Mouse (Mus musculus): ENCODE results near the gene Zmiz1. TPM values are rescaled to one million over a fixed set of nuclear protein-coding genes. Genes with fewer than 3 reads are reported as not detected.

The Zmiz1 gene
- polyA plus RNA-seq, 1 experiment from 2014 or later, result 77.3 TPM

- no peaks in the 10 kb centered on the region for H3K36me3 ChIP-seq (replicated peaks)
- H3K4me2 ChIP-seq, result no peak overlapping the region
- no peaks in the 10 kb centered on the region for H3K27me3 ChIP-seq (replicated peaks)
- H3K4me1 ChIP-seq, result 0 out of 2 replicates have a peak, but pooled peaks cover 5% of the 10 kb centered on the region
- 50% methylated on average over 3 of the region's 3 CpGs for WGBS
- no peak for ATAC-seq (replicated peaks)
- no peak overlapping the region for H3K27ac ChIP-seq
- no peak overlapping the region for H3K9ac ChIP-seq
- no peaks in the 10 kb centered on the region for H3K9me3 ChIP-seq
- H3K4me3 ChIP-seq, result no peak overlapping the region
Measured at GRCm38 (mm10) chr14:25440777-25441176, 18.2 kb upstream of the Zmiz1 start.

- no peak overlapping the region for H3K9ac ChIP-seq
- whole genome bisulfite sequencing, result 81% methylated on average over 5 of the region's 5 CpGs
- no peak overlapping the region for H3K4me2 ChIP-seq
- 0 out of 2 replicates have a peak, but pooled peaks cover 5% of the 10 kb centered on the region for H3K4me1 ChIP-seq
- no peaks in the 10 kb centered on the region for H3K36me3 ChIP-seq (replicated peaks)
- no peaks in the 10 kb centered on the region for H3K27me3 ChIP-seq (replicated peaks)
- no peak overlapping the region for H3K4me3 ChIP-seq
- H3K9me3 ChIP-seq, result no peaks in the 10 kb centered on the region
- no peak for ATAC-seq (replicated peaks)
- H3K27ac ChIP-seq, result no peak overlapping the region
Measured at GRCm38 (mm10) chr14:25441469-25441868, 17.5 kb upstream of the Zmiz1 start.

GRCm38 (mm10) chr14:25442676-25443075 is 16.3 kb upstream of the Zmiz1 start:
- Histone ChIP-seq H3K9ac (no peak overlapping the region), H3K4me2 (no peak overlapping the region), H3K9me3 (no peaks in the 10 kb centered on the region), H3K27me3 (replicated peaks) (no peaks in the 10 kb centered on the region), H3K4me1 (0 out of 2 replicates have a peak, but pooled peaks cover 5% of the 10 kb centered on the region), H3K4me3 (no peak overlapping the region), H3K27ac (no peak overlapping the region), H3K36me3 (replicated peaks) (no peaks in the 10 kb centered on the region)
- 24% methylated on average over 2 of the region's 2 CpGs for WGBS
- ATAC-seq (replicated peaks), result no peak

GRCm38 (mm10) chr14:25447136-25447775 is 11.7 kb upstream of the Zmiz1 start:
- 90% methylated on average over 6 of the region's 6 CpGs for WGBS
- Histone ChIP-seq H3K4me2 (no peak overlapping the region), H3K27me3 (replicated peaks) (no peaks in the 10 kb centered on the region), H3K4me1 (0 out of 2 replicates have a peak, but pooled peaks cover 5% of the 10 kb centered on the region), H3K9me3 (no peaks in the 10 kb centered on the region), H3K9ac (no peak overlapping the region), H3K27ac (no peak overlapping the region), H3K4me3 (no peak overlapping the region), H3K36me3 (replicated peaks) (no peaks in the 10 kb centered on the region)
- no peak for ATAC-seq (replicated peaks)

DNA sequence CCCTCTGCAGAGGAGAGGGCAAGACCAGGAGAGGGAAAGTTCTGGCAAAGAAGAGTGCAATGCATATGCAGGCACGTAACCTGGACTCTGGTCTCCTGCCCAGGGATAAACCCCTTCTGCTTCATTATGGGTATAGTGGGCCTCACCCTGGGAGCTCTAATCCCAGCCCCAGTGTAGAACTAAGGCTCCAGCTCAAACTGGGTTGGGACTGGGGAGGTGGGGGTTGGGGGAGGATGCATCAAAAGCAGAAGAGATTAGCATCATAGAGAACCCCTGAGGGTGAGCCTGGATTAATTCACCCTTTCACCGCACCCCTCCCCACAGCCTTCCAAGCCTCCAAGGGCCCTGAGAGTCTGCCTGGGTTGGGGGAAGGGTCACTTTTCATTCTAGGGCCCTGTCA is 10.5 kb upstream of the Zmiz1 start:
- no peak overlapping the region for H3K4me3 ChIP-seq
- no peak overlapping the region for H3K9ac ChIP-seq
- H3K27me3 ChIP-seq (replicated peaks), result no peaks in the 10 kb centered on the region
- H3K9me3 ChIP-seq, result no peaks in the 10 kb centered on the region
- ATAC-seq (replicated peaks), result no peak
- no peak overlapping the region for H3K4me2 ChIP-seq
- 0 out of 2 replicates have a peak, but pooled peaks cover 5% of the 10 kb centered on the region for H3K4me1 ChIP-seq
- H3K27ac ChIP-seq, result no peak overlapping the region
- WGBS, result 32% methylated on average over 2 of the region's 2 CpGs
- no peaks in the 10 kb centered on the region for H3K36me3 ChIP-seq (replicated peaks)

- Histone ChIP-seq H3K4me1 (peaks cover 9% of the 10 kb centered on the region; the same call in 1 of the 2 replicates), H3K27me3 (replicated peaks) (no peaks in the 10 kb centered on the region), H3K4me2 (no peak overlapping the region), H3K4me3 (no peak overlapping the region), H3K27ac (no peak overlapping the region), H3K36me3 (replicated peaks) (no peaks in the 10 kb centered on the region), H3K9ac (no peak overlapping the region), H3K9me3 (no peaks in the 10 kb centered on the region)
- ATAC-seq (replicated peaks), result no peak
- WGBS, result 51% methylated on average over 7 of the region's 7 CpGs
Measured at GRCm38 (mm10) chr14:25451099-25451667, 7.8 kb upstream of the Zmiz1 start.

- Histone ChIP-seq H3K27ac (no peak overlapping the region), H3K4me2 (no peak overlapping the region), H3K9me3 (no peaks in the 10 kb centered on the region), H3K27me3 (replicated peaks) (no peaks in the 10 kb centered on the region), H3K9ac (no peak overlapping the region), H3K4me3 (no peak overlapping the region), H3K36me3 (replicated peaks) (no peaks in the 10 kb centered on the region), H3K4me1 (peaks cover 16% of the 10 kb centered on the region)
- no peak for ATAC-seq (replicated peaks)
- 84% methylated on average over 10 of the region's 10 CpGs for WGBS
Measured at GRCm38 (mm10) chr14:25451699-25452632, 7.0 kb upstream of the Zmiz1 start.

GRCm38 (mm10) chr14:25452633-25453025 is 6.4 kb upstream of the Zmiz1 start:
- 71% methylated on average over 2 of the region's 2 CpGs for WGBS
- no peak overlapping the region for H3K9ac ChIP-seq
- no peak overlapping the region for H3K27ac ChIP-seq
- no peaks in the 10 kb centered on the region for H3K9me3 ChIP-seq
- H3K4me1 ChIP-seq, result peaks cover 16% of the 10 kb centered on the region
- no peak overlapping the region for H3K4me2 ChIP-seq
- H3K27me3 ChIP-seq (replicated peaks), result no peaks in the 10 kb centered on the region
- H3K4me3 ChIP-seq, result no peak overlapping the region
- H3K36me3 ChIP-seq (replicated peaks), result no peaks in the 10 kb centered on the region
- no peak for ATAC-seq (replicated peaks)

DNA sequence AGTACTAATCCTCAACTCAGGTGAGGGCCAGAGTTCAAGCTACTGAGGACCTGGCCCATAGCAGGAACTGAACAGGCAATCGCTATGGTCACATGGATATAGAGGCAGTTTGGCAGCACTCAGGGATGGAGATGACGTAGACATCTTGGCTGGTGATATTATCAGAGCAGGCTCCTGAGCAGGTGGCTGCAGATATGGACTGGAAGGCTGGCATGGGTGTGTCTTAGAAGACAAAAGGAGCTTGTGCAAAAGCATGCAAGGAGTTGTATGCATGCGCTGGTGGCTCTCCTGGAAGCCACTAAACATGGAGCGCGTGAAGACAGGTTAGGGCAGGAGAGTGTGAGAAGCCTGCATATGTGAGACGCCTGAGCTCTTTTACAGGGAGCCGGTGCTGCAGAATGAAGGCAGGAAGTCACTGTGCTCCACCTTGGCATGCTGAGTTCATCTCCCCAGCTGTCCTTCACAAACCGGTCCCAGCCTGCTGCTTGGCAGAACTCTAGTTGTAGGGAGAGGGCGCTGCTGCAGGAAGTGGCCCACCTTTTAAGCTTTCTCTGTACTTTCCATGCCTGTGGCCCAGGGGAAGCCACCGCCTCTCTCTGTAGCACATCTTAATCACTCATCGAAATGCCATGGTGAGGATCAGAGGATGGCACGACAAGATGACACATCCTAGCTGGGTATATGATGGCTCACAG is 4.8 kb upstream of the Zmiz1 start:
- no peak overlapping the region for H3K9ac ChIP-seq
- H3K27me3 ChIP-seq (replicated peaks), result no peaks in the 10 kb centered on the region
- WGBS, result 85% methylated on average over 12 of the region's 12 CpGs
- H3K9me3 ChIP-seq, result no peaks in the 10 kb centered on the region
- no peak overlapping the region for H3K4me3 ChIP-seq
- H3K4me2 ChIP-seq, result no peak overlapping the region
- no peak overlapping the region for H3K27ac ChIP-seq
- no peak for ATAC-seq (replicated peaks)
- H3K4me1 ChIP-seq, result peaks cover 27% of the 10 kb centered on the region
- no peaks in the 10 kb centered on the region for H3K36me3 ChIP-seq (replicated peaks)

DNA sequence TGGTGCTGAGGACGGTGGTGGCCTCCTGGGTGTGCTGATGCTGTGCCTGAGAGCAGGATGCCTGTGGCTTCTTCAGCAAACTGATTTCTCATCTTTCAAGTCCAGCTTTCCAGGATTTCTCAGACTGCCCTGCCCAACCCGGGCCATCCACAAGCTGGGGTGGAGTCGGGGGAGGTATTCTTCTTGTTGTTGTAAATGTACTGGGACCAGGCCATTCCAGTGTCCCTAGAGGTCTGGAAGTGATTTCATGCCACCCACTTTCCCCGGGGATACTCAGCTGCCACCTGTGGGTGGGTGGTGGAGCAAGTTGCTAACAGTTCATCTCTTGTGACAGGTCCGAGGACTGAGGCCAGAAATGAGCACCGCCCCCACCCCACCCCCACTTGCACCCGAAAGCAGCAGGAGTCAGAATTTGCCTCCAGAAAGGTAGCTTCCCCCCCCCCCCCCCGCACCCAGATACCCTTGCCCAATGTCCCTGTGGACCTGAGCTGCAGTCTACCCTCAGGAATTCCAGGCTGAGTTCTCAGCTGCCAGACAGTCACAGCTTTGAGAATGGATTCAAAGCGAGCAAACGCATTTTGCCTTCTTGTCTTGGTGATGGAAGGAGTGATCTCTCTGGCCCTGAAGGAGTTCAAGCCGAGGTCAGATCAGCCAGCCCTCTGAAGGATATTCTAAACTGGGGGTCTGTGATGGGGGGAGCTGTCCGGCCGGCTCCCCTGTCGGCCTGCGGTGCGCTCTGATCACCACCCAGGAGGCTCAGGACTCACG is 2.1 kb upstream of the Zmiz1 start:
- peaks cover 35% of the 10 kb centered on the region for H3K4me1 ChIP-seq
- H3K4me2 ChIP-seq, result peak overlapping the region; percentile 74
- no peaks in the 10 kb centered on the region for H3K9me3 ChIP-seq
- H3K9ac ChIP-seq, result peak overlapping the region; percentile 99
- no peaks in the 10 kb centered on the region for H3K36me3 ChIP-seq (replicated peaks)
- no peaks in the 10 kb centered on the region for H3K27me3 ChIP-seq (replicated peaks)
- 2% methylated on average over 16 of the region's 17 CpGs for WGBS
- ATAC-seq (replicated peaks), result peak; percentile 11; the same call in 1 of the 2 replicates
- peak overlapping the region; percentile 98 for H3K27ac ChIP-seq
- peak overlapping the region; percentile 98 for H3K4me3 ChIP-seq

DNA sequence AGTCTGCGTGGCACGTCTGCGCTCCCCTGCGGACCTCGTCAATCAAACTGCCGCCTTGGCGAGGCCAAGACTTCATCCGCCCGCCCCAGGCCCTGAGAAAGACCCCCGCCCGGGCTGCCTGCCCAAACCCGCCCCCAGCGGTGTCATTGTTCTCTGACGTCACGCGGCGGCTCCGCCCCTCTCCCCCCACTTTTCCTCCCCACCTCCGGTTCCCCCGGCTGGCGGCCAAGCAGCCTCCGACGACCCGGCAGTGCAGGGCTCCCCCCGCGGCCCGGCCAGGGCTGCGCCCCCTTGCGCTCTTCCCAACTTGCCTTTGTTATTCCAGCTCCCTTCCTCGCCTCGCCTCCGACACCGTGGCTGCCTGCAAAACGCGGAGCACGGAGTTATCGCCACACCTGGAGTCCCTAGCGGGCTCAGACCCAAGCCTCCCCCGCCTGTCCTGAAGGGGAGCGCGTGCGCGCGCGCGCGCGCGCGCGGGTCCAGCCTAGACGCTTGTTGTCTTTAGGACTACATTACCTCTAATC is 1.5 kb upstream of the Zmiz1 start:
- Histone ChIP-seq H3K36me3 (replicated peaks) (no peaks in the 10 kb centered on the region), H3K4me1 (peaks cover 41% of the 10 kb centered on the region), H3K27me3 (replicated peaks) (no peaks in the 10 kb centered on the region), H3K9ac (peak overlapping the region; percentile 99), H3K4me3 (peak overlapping the region; percentile 98), H3K4me2 (peak overlapping the region; percentile 74), H3K27ac (peak overlapping the region; percentile 98), H3K9me3 (no peaks in the 10 kb centered on the region)
- ATAC-seq (replicated peaks), result peak; percentile 86
- under 1% methylated on average over 49 of the region's 52 CpGs for WGBS
